Mouse (Mus musculus): ENCODE measurements around the gene Nexmif. TPM values are rescaled to one million over a fixed set of nuclear protein-coding genes. Genes with fewer than 3 reads are reported as not detected.

Gene Nexmif
- polyA plus RNA-seq (2014; fragmentation: Nextera tagmentation; extraction: Ambion mirVana), result 0.84 and 1.3 TPM in 2 replicates

GRCm38 (mm10) chrX:104200736-104201591, at the start of gene Nexmif:
TSS of gene Nexmif (minus strand) at chrX:104201185.
- Histone ChIP-seq H3K4me3 (ENCODE audit: low read depth, low read length) (peak within 1 kb of the TSS; percentile 41), H3K4me2 (replicated peaks; ENCODE audit: low read depth, low read length) (peak within 1 kb of the TSS; percentile 66), H3K4me1 (ENCODE audit: control insufficient read depth, insufficient read depth, low read length) (no peaks in the 10 kb centered on the region), H3K27me3 (ENCODE audit: control insufficient read depth, insufficient read depth, low read length) (0 out of 2 replicates have a peak, but pooled peaks cover 6% of the 10 kb centered on the region), H3K9me3 (ENCODE audit: control insufficient read depth, low read depth, low read length) (no peaks in the 10 kb centered on the region), H3K9ac (replicated peaks; ENCODE audit: low read depth, low read length) (no peak within 1 kb of the TSS), H3K36me3 (ENCODE audit: control insufficient read depth, insufficient read depth, low read length) (no peaks in the 10 kb centered on the region), H3K27ac (ENCODE audit: low read length) (peak within 1 kb of the TSS; percentile 15; the same call in 1 of the 2 replicates)
- WGBS, result 14% methylated on average over 49 of the region's 70 CpGs
- peak; percentile 76 for ATAC-seq (ENCODE audit: insufficient number of reproducible peaks, insufficient read depth, low FRiP score, low read depth)

DNA sequence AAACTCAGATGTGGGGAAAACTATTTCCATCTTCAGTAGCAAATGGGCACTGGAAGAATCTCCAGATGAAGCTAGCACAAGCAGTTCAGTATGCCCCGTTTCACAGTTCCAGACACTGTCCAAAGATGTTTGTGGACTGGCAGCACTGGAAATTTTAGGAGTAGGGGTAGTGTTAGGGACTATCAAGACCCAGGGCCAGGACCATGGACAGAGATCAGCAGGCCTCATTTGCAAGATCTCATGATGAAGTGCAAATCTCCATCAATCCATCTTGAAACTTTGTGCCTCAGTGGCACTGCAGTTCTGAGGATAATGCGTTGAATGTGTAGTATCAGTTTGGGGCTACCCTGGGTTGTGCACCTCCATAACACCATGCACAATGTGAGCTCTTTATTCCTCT, 7.7 kb upstream of the Nexmif start:
- ATAC-seq (ENCODE audit: insufficient number of reproducible peaks, insufficient read depth, low FRiP score, low read depth), result no peak
- no peak overlapping the region for H3K9ac ChIP-seq (replicated peaks; ENCODE audit: low read depth, low read length)
- no peaks in the 10 kb centered on the region for H3K36me3 ChIP-seq (ENCODE audit: control insufficient read depth, insufficient read depth, low read length)
- H3K27ac ChIP-seq (ENCODE audit: low read length), result no peak overlapping the region
- H3K27me3 ChIP-seq (ENCODE audit: control insufficient read depth, insufficient read depth, low read length), result no peaks in the 10 kb centered on the region
- H3K4me1 ChIP-seq (ENCODE audit: control insufficient read depth, insufficient read depth, low read length), result no peaks in the 10 kb centered on the region
- 70% methylated on average over 2 of the region's 2 CpGs for WGBS
- no peak overlapping the region for H3K4me2 ChIP-seq (replicated peaks; ENCODE audit: low read depth, low read length)
- no peak overlapping the region for H3K4me3 ChIP-seq (ENCODE audit: low read depth, low read length)
- H3K9me3 ChIP-seq (ENCODE audit: control insufficient read depth, low read depth, low read length), result no peaks in the 10 kb centered on the region

- H3K36me3 ChIP-seq (ENCODE audit: control insufficient read depth, insufficient read depth, low read length), result no peaks in the 10 kb centered on the region
- H3K9me3 ChIP-seq (ENCODE audit: control insufficient read depth, low read depth, low read length), result no peaks in the 10 kb centered on the region
- 0 out of 2 replicates have a peak, but pooled peaks cover 6% of the 10 kb centered on the region for H3K27me3 ChIP-seq (ENCODE audit: control insufficient read depth, insufficient read depth, low read length)
- H3K4me2 ChIP-seq (replicated peaks; ENCODE audit: low read depth, low read length), result peak overlapping the region; percentile 66
- WGBS, result 21% methylated on average over 18 of the region's 21 CpGs
- peak overlapping the region; percentile 41 for H3K4me3 ChIP-seq (ENCODE audit: low read depth, low read length)
- H3K27ac ChIP-seq (ENCODE audit: low read length), result no peak overlapping the region
- no peaks in the 10 kb centered on the region for H3K4me1 ChIP-seq (ENCODE audit: control insufficient read depth, insufficient read depth, low read length)
- ATAC-seq (ENCODE audit: insufficient number of reproducible peaks, insufficient read depth, low FRiP score, low read depth), result no peak
- H3K9ac ChIP-seq (replicated peaks; ENCODE audit: low read depth, low read length), result no peak overlapping the region
These were observed 681 bp upstream of the Nexmif start for GRCm38 (mm10) chrX:104201592-104202139.

GRCm38 (mm10) chrX:104200388-104200735, 623 bp downstream of the Nexmif start:
- no peak for ATAC-seq (ENCODE audit: insufficient number of reproducible peaks, insufficient read depth, low FRiP score, low read depth)
- Histone ChIP-seq H3K36me3 (ENCODE audit: control insufficient read depth, insufficient read depth, low read length) (no peaks in the 10 kb centered on the region), H3K4me1 (ENCODE audit: control insufficient read depth, insufficient read depth, low read length) (no peaks in the 10 kb centered on the region), H3K27me3 (ENCODE audit: control insufficient read depth, insufficient read depth, low read length) (0 out of 2 replicates have a peak, but pooled peaks cover 6% of the 10 kb centered on the region), H3K27ac (ENCODE audit: low read length) (no peak overlapping the region), H3K4me2 (replicated peaks; ENCODE audit: low read depth, low read length) (peak overlapping the region; percentile 66), H3K9me3 (ENCODE audit: control insufficient read depth, low read depth, low read length) (no peaks in the 10 kb centered on the region), H3K4me3 (ENCODE audit: low read depth, low read length) (peak overlapping the region; percentile 41), H3K9ac (replicated peaks; ENCODE audit: low read depth, low read length) (no peak overlapping the region)
- WGBS, result 20% methylated on average over 25 of the region's 37 CpGs

DNA sequence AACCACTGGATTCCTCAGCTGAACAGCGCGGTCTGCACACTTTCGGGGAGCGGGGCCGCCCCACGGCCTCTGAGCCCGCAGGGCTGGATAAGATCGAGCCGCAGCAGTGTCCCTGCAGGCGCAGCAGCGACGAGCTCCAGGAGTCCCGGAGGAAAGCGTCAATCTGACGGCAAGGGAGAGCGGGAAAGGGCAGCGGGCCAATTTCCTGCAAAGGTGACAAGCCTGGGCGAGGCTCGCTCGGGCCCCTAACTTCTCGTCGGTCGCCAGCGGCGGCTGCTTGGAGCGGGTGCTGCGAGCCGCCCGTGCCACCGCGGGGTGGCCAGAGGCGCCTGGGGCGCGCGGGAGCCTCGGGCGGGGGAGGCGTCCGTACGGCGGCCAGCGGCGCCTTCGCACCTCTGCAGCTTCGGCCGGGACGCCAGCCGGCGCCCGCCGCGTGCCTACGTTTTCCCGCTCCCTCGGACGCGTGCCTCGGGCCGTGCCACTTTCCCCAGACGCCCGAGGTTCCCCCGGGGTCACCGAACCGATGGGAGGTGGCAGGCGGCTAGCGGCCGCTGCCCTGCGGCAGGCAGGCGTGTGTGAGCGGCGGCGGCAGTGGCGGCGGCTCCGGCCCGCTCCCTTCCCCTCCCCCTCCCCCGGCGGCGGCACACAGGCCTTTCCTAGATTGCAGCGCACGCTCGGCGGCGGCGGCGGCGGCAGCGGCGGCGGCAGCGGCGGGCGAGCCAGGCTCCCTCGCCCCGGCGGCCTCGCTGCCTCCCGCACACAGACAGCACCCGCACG, 1.2 kb downstream of the Nexmif start:
- Histone ChIP-seq H3K4me3 (ENCODE audit: low read depth, low read length) (peak overlapping the region; percentile 41), H3K27me3 (ENCODE audit: control insufficient read depth, insufficient read depth, low read length) (0 out of 2 replicates have a peak, but pooled peaks cover 6% of the 10 kb centered on the region), H3K9ac (replicated peaks; ENCODE audit: low read depth, low read length) (no peak overlapping the region; the same call in 1 of the 2 replicates), H3K36me3 (ENCODE audit: control insufficient read depth, insufficient read depth, low read length) (no peaks in the 10 kb centered on the region), H3K4me2 (replicated peaks; ENCODE audit: low read depth, low read length) (peak overlapping the region; percentile 66), H3K27ac (ENCODE audit: low read length) (no peak overlapping the region), H3K9me3 (ENCODE audit: control insufficient read depth, low read depth, low read length) (no peaks in the 10 kb centered on the region), H3K4me1 (ENCODE audit: control insufficient read depth, insufficient read depth, low read length) (no peaks in the 10 kb centered on the region)
- 16% methylated on average over 63 of the region's 100 CpGs for WGBS
- ATAC-seq (ENCODE audit: insufficient number of reproducible peaks, insufficient read depth, low FRiP score, low read depth), result peak; percentile 51; the same call in 1 of the 2 replicates

- H3K4me2 ChIP-seq (replicated peaks; ENCODE audit: low read depth, low read length), result peak overlapping the region; percentile 66; the same call in 1 of the 2 replicates
- H3K36me3 ChIP-seq (ENCODE audit: control insufficient read depth, insufficient read depth, low read length), result no peaks in the 10 kb centered on the region
- no peak overlapping the region for H3K27ac ChIP-seq (ENCODE audit: low read length)
- no peak overlapping the region for H3K9ac ChIP-seq (replicated peaks; ENCODE audit: low read depth, low read length)
- 0 out of 2 replicates have a peak overlapping the region, but pooled peaks have one; percentile 41 for H3K4me3 ChIP-seq (ENCODE audit: low read depth, low read length)
- no peaks in the 10 kb centered on the region for H3K9me3 ChIP-seq (ENCODE audit: control insufficient read depth, low read depth, low read length)
- H3K4me1 ChIP-seq (ENCODE audit: control insufficient read depth, insufficient read depth, low read length), result no peaks in the 10 kb centered on the region
- 58% methylated on average over 5 of the region's 5 CpGs for WGBS
- 0 out of 2 replicates have a peak, but pooled peaks cover 6% of the 10 kb centered on the region for H3K27me3 ChIP-seq (ENCODE audit: control insufficient read depth, insufficient read depth, low read length)
- ATAC-seq (ENCODE audit: insufficient number of reproducible peaks, insufficient read depth, low FRiP score, low read depth), result no peak
These were observed 1.9 kb downstream of the Nexmif start for GRCm38 (mm10) chrX:104199070-104199469.

DNA sequence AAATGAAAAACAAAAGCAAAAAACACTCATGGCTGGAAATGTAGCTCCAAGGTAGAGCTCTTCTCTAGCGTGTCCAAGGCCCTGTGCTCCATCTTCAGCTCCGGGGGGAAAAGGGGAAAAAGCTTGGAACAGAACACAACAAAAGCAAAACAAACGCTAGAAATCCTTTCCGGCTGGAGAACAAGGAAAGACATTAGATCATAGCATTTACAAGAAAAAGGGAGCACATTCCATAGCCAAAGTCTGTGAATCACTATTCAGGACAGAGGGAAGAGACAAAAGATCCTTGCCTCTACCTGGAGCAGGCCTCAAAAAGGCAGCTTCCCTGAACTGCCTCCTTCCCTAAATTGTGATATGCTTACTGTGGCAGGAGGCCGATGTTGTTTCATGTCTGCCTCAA, 4.4 kb downstream of the Nexmif start:
- no peaks in the 10 kb centered on the region for H3K4me1 ChIP-seq (ENCODE audit: control insufficient read depth, insufficient read depth, low read length)
- WGBS, result 65% methylated on average over 5 of the region's 5 CpGs
- no peak for ATAC-seq (ENCODE audit: insufficient number of reproducible peaks, insufficient read depth, low FRiP score, low read depth)
- no peak overlapping the region for H3K9ac ChIP-seq (replicated peaks; ENCODE audit: low read depth, low read length)
- H3K9me3 ChIP-seq (ENCODE audit: control insufficient read depth, low read depth, low read length), result no peaks in the 10 kb centered on the region
- H3K36me3 ChIP-seq (ENCODE audit: control insufficient read depth, insufficient read depth, low read length), result no peaks in the 10 kb centered on the region
- no peak overlapping the region for H3K27ac ChIP-seq (ENCODE audit: low read length)
- no peak overlapping the region for H3K4me3 ChIP-seq (ENCODE audit: low read depth, low read length)
- no peak overlapping the region for H3K4me2 ChIP-seq (replicated peaks; ENCODE audit: low read depth, low read length)
- 0 out of 2 replicates have a peak, but pooled peaks cover 2% of the 10 kb centered on the region for H3K27me3 ChIP-seq (ENCODE audit: control insufficient read depth, insufficient read depth, low read length)

- 21% methylated on average over 2 of the region's 2 CpGs for WGBS
- H3K9ac ChIP-seq (replicated peaks; ENCODE audit: low read depth, low read length), result no peak overlapping the region
- no peaks in the 10 kb centered on the region for H3K36me3 ChIP-seq (ENCODE audit: control insufficient read depth, insufficient read depth, low read length)
- H3K9me3 ChIP-seq (ENCODE audit: control insufficient read depth, low read depth, low read length), result no peaks in the 10 kb centered on the region
- no peak for ATAC-seq (ENCODE audit: insufficient number of reproducible peaks, insufficient read depth, low FRiP score, low read depth)
- H3K4me3 ChIP-seq (ENCODE audit: low read depth, low read length), result no peak overlapping the region
- H3K27ac ChIP-seq (ENCODE audit: low read length), result no peak overlapping the region
- H3K4me1 ChIP-seq (ENCODE audit: control insufficient read depth, insufficient read depth, low read length), result no peaks in the 10 kb centered on the region
- no peak overlapping the region for H3K4me2 ChIP-seq (replicated peaks; ENCODE audit: low read depth, low read length)
- H3K27me3 ChIP-seq (ENCODE audit: control insufficient read depth, insufficient read depth, low read length), result no peaks in the 10 kb centered on the region
These were observed 21.7 kb downstream of the Nexmif start for GRCm38 (mm10) chrX:104179257-104179656.
